Comparison of ENCODE assay signal across 8 mouse cellular contexts in genomic region chr3:20034719-20035404, GRCm38 (mm10). TPM values are rescaled to one million over a fixed set of nuclear protein-coding genes. Genes with fewer than 3 reads are reported as not detected.
DNase-seq lines count a peak whose midpoint lies in the region; ATAC-seq lines count a peak whose summit lies in the region.

Gene Hps3, minus strand, starts transcription at chr3:20035315.

- no peaks in the 10 kb centered on the region for H3K36me3 ChIP-seq in intestine, embryonic 14.5 days (ENCODE audit: control insufficient read depth, insufficient read depth, low read length)

- peak within 1 kb of the TSS; percentile 47; the same call in 1 of the 2 replicates for H3K27ac ChIP-seq in intestine, embryonic 14.5 days (ENCODE audit: low read depth)

- peak; percentile 88 for DNase-seq in adipocyte (ENCODE audit: low spot score)
- peak; percentile 91 for DNase-seq in embryo, embryonic 10 days (ENCODE audit: low spot score)
- DNase-seq in gastrocnemius, postnatal 14 days, result peak; percentile 84
- DNase-seq in intestine, embryonic 14.5 days (ENCODE audit: low spot score), result peak; percentile 89
- peak; percentile 84 to 88 for DNase-seq in left cerebral cortex, postnatal 14 days (ENCODE audit: low spot score in 2 of 2)
- DNase-seq in mesoderm, embryonic 11.5 days (ENCODE audit: low read depth, low spot score), result peak; percentile 81
- DNase-seq in right cerebral cortex, postnatal 36 days (ENCODE audit: low spot score in 2 of 2), result peak; percentile 88
- DNase-seq in yolk sac, embryonic 10.5 days (ENCODE audit: low spot score), result peak; percentile 91

- H3K4me2 ChIP-seq in intestine, embryonic 14.5 days (ENCODE audit: low read length), result peak within 1 kb of the TSS; percentile 76

- intact Hi-C loops in gastrocnemius, postnatal 14 days (cut with DNase I; ENCODE audit: low total_unique reads), result no loop called here
- intact Hi-C loops in left cerebral cortex, postnatal 14 days (cut with DNase I), result no loop called here

- H3K4me3 ChIP-seq in intestine, embryonic 14.5 days (ENCODE audit: low read depth, low read length), result peak within 1 kb of the TSS; percentile 85

- peak; percentile 100 for ATAC-seq in intestine, embryonic 14.5 days (replicated peaks; ENCODE audit: low FRiP score, low TSS enrichment, low read depth)

- 0 out of 2 replicates have a peak, but pooled peaks cover 3% of the 10 kb centered on the region for H3K4me1 ChIP-seq in intestine, embryonic 14.5 days (replicated peaks; ENCODE audit: control insufficient read depth, insufficient read depth, low read length)

- H3K27me3 ChIP-seq in intestine, embryonic 14.5 days (replicated peaks; ENCODE audit: control insufficient read depth, insufficient read depth, low read length), result no peaks in the 10 kb centered on the region

- H3K9ac ChIP-seq in intestine, embryonic 14.5 days (ENCODE audit: low read length), result peak within 1 kb of the TSS; percentile 55

- under 1% methylated on average over 46 of the region's 47 CpGs for WGBS in intestine, embryonic 14.5 days

- no peaks in the 10 kb centered on the region for H3K9me3 ChIP-seq in intestine, embryonic 14.5 days (ENCODE audit: control insufficient read depth, low read length)

RNA-seq across cellular contexts. Expression of gene Hps3, which starts in this region (rescaled TPM):
- total RNA-seq in gastrocnemius, postnatal 14 days (2021), result 1 to 10 TPM; 3.5 to 3.6 TPM
- polyA plus RNA-seq in intestine, embryonic 14.5 days (2014; fragmentation: Nextera tagmentation; extraction: Ambion mirVana), result 12.1 and 12.2 TPM in 2 replicates
- total RNA-seq in left cerebral cortex, postnatal 14 days (2021), result 10 to 100 TPM; 16.2 to 17.4 TPM

Comparison
In these comparisons a context has a peak if more than half of its experiments do, and no peak if none do; other contexts are left out.
1. Peak in every context shown above with its lines: DNase-seq, ATAC-seq, H3K4me3 ChIP-seq and H3K27ac ChIP-seq.